Mouse (Mus musculus) liver, postnatal 0 days (tissue): ENCODE data around the gene G2e3. TPM values are rescaled to one million over a fixed set of nuclear protein-coding genes. Genes with fewer than 3 reads are reported as not detected.

Source experiments
- ATAC-seq: fragments of 200-750 bp; cut with Nextera tagmentation; 2 replicates; pipeline ENCODE4 v1.8.0; 2017; ENCODE audit warnings: mild to moderate bottlenecking, moderate library complexity
- DNase-seq: peaks from one replicate; pipeline ENCODE4 v3.0.0-alpha.2; 2016
- H3K27ac ChIP-seq: fragments of 300-500 bp; sonication (generic); 2 replicates; pipeline ENCODE4 v1.5.1; 2014; ENCODE audit warnings: antibody characterized with exemption, moderate library complexity, mild to moderate bottlenecking, low read depth
- H3K27me3 ChIP-seq: fragments of 300-500 bp; sonication (generic); 2 replicates; pipeline ENCODE4 v1.6.1; 2014; ENCODE audit warnings: low read length, control low read depth, mixed read lengths; ENCODE audit not compliant: insufficient read depth
- H3K36me3 ChIP-seq: fragments of 300-500 bp; sonication (generic); replicated peaks from 2 replicates; pipeline ENCODE4 v1.6.1; 2014; ENCODE audit warnings: mild to moderate bottlenecking, control low read depth, low read length, moderate library complexity, mixed read lengths; ENCODE audit not compliant: insufficient read depth
- H3K4me1 ChIP-seq: fragments of 300-500 bp; sonication (generic); 2 replicates; pipeline ENCODE4 v1.6.1; 2014; ENCODE audit warnings: antibody characterized with exemption, mild to moderate bottlenecking, control low read depth; ENCODE audit not compliant: insufficient read depth
- H3K4me2 ChIP-seq: fragments of 300-500 bp; sonication (generic); 2 replicates; pipeline ENCODE4 v1.6.1; 2014; ENCODE audit warnings: low read depth, mild to moderate bottlenecking, low read length, moderate library complexity, mixed read lengths
- H3K4me3 ChIP-seq: fragments of 300-500 bp; sonication (generic); 2 replicates; pipeline ENCODE4 v1.5.1; 2014; ENCODE audit warnings: low read depth, low read length
- H3K9ac ChIP-seq: fragments of 300-500 bp; sonication (generic); replicated peaks from 2 replicates; pipeline ENCODE4 v1.6.1; 2014; ENCODE audit warnings: mild to moderate bottlenecking, moderate library complexity
- H3K9me3 ChIP-seq: fragments of 300-500 bp; sonication (generic); 2 replicates; pipeline ENCODE4 v1.6.1; 2016; ENCODE audit warnings: mild to moderate bottlenecking, control low read depth, low read length, mixed read lengths
- CTCF ChIP-seq: sonication (generic); IDR thresholded peaks from 2 replicates; pipeline ENCODE4 v1.5.1; 2016; ENCODE audit warnings: antibody characterized with exemption, low read depth
- EP300 ChIP-seq: IDR thresholded peaks from 2 replicates; pipeline ENCODE4 v1.6.1; 2016; ENCODE audit warnings: antibody characterized with exemption, low read depth, mild to moderate bottlenecking
- whole genome bisulfite sequencing: fragments of 180-500 bp; shearing (Covaris S2); extraction: QIAGEN DNeasy Blood & Tissue Kit; methylation state at CpG from one replicate; pipeline ENCODE4 v1.1.7; 2014; ENCODE audit not compliant: insufficient replicate concordance; 5-methylcytosine and 5-hydroxymethylcytosine counted together
- polyA plus RNA-seq: library from polyadenylated mRNA; unstranded; fragments of >200 nt; fragmentation: Nextera tagmentation; extraction: Ambion mirVana; gene quantifications from 2 replicates; pipeline ENCODE4 v1.2.1, GENCODE M21; 2015

Gene G2e3
- polyA plus RNA-seq: 5.2 and 6.8 TPM in 2 replicates

DNA sequence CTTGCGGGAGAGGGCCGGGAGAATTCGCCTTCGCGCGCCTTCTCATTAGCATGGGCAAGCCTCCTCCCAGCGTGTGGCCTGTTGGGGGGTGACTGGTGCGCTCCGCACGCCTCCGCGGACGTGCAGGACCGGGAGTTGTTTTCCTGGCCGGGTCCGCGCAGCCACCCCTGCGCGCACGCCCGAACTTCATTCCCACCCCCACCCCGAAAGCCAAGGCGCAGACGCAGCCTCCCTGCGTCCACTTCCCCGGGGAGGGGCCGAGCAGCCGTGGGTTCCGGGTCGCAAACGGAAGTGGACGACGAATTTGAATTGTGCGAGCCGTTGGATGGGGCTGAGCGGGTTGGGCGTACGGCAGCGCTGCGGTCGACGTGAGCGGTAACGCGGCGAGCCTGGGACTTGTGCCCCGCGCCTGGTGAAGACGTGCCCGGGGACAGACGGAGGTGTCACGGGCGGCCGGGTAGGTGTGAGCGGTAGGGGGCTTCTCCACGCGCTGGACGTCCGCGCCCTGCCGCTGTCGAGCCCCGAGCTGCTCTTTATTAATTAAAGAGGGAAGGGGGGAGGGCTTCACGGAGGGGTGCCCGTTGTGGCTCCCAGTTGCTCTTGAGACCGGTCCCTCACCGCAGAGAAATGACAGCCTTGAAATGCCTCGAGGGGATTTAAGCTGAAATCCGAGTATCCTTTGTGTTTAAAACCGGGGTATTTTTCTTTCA lies at the start of gene G2e3:
TSS of gene G2e3 (plus strand) at position 74 of the 710 bp plus-strand sequence.
- WGBS: under 1% methylated on average over 70 of the region's 70 CpGs
- H3K36me3 ChIP-seq: peaks cover 12% of the 10 kb centered on the region
- ATAC-seq: peak; percentile 98

DNA sequence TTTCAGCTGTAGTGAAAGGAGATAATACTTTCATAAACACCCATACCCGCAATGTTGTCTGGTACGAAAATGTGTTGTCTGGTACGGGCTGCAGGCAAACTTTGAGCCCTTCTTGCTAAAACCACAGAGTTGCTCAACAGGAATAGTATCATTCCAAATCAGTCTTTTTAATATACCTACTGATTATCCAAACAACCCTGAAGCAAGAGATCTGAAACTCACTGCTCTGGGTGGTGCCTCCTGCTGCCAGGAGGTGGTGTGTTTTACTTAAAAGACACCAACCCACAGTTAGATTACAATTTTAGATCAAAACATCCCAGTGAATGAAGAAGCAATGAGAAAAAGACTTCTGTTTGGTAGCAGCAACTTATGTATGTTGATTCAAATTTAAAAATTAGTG lies 24.3 kb upstream of the G2e3 start:
- Histone ChIP-seq H3K36me3 (no peaks in the 10 kb centered on the region), H3K9me3 (no peaks in the 10 kb centered on the region), H3K27me3 (no peaks in the 10 kb centered on the region), H3K4me1 (no peaks in the 10 kb centered on the region), H3K4me2 (no peak overlapping the region), H3K27ac (no peak overlapping the region), H3K4me3 (no peak overlapping the region), H3K9ac (no peak overlapping the region)
- no peak for TF ChIP-seq CTCF
- no peak for TF ChIP-seq EP300
- DNase-seq (no peak), ATAC-seq (no peak)
- WGBS: 85% methylated on average over 3 of the region's 3 CpGs

More for the DNA sequence above, at the start of gene G2e3:
- H3K27ac ChIP-seq: peak within 1 kb of the TSS; percentile 89
- H3K27me3 ChIP-seq: no peaks in the 10 kb centered on the region
- peaks cover 6% of the 10 kb centered on the region for H3K4me1 ChIP-seq
- TF ChIP-seq CTCF (no peak), EP300 (no peak; the same call in 1 of the 2 replicates)
- peak within 1 kb of the TSS; percentile 89 for H3K4me2 ChIP-seq
- no peaks in the 10 kb centered on the region for H3K9me3 ChIP-seq
- H3K4me3 ChIP-seq: peak within 1 kb of the TSS; percentile 82
- peak; percentile 92 for DNase-seq
- H3K9ac ChIP-seq: peak within 1 kb of the TSS; percentile 74

DNA sequence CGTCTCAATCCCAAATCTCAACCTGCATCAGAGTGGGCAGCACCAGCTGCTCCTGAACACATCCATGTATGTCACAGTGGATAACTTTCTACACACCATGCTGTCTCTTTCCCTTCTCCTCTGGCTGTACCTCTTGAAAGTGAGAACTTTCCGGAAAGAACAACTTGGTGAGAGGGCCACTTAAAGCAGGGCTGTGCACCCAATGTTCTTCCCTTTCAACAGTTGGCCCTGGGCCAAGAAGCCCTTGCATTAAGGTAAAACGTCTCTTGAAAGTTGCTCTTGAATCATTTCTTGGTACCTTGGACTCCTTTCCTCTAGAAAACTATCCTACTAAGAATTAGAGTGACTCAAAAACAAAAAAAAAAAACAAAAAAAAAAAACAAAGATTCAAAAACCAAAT lies 21.0 kb upstream of the G2e3 start:
- no peaks in the 10 kb centered on the region for H3K36me3 ChIP-seq
- H3K4me3 ChIP-seq: no peak overlapping the region
- no peaks in the 10 kb centered on the region for H3K4me1 ChIP-seq
- ATAC-seq: no peak
- 80% methylated on average over 3 of the region's 3 CpGs for WGBS
- H3K9ac ChIP-seq: no peak overlapping the region
- TF ChIP-seq EP300 (no peak), CTCF (no peak)
- H3K9me3 ChIP-seq: no peaks in the 10 kb centered on the region
- no peak overlapping the region for H3K27ac ChIP-seq
- DNase-seq: no peak
- H3K4me2 ChIP-seq: no peak overlapping the region
- H3K27me3 ChIP-seq: no peaks in the 10 kb centered on the region

DNA sequence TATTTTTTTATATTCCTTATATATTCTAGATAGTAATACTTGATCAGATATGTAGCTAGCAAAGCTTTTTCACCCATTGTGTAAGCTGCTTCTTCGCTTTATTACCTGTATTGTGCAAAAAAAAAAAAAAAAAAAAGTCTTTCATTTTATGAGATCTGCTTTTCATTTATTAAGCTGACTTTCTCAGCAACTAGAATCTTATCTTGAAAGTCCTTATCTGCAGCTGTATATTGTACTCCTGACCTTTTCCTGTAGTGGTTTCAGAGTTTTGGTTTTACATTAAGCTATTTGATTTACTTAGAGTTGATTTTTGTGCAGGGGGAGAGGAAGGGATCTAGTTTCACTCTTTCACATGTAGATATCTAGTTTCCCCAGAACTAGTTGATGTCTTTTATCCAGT lies 10.8 kb upstream of the G2e3 start:
- H3K4me2 ChIP-seq: no peak overlapping the region
- no peaks in the 10 kb centered on the region for H3K27me3 ChIP-seq
- no peak overlapping the region for H3K9ac ChIP-seq
- no peak for ATAC-seq
- no peak for TF ChIP-seq EP300
- no peak for TF ChIP-seq CTCF
- DNase-seq: no peak
- WGBS: 79% methylated on average over 1 of the region's 1 CpGs
- no peak overlapping the region for H3K27ac ChIP-seq
- H3K36me3 ChIP-seq: no peaks in the 10 kb centered on the region
- H3K4me3 ChIP-seq: no peak overlapping the region
- H3K4me1 ChIP-seq: no peaks in the 10 kb centered on the region
- H3K9me3 ChIP-seq: no peaks in the 10 kb centered on the region

DNA sequence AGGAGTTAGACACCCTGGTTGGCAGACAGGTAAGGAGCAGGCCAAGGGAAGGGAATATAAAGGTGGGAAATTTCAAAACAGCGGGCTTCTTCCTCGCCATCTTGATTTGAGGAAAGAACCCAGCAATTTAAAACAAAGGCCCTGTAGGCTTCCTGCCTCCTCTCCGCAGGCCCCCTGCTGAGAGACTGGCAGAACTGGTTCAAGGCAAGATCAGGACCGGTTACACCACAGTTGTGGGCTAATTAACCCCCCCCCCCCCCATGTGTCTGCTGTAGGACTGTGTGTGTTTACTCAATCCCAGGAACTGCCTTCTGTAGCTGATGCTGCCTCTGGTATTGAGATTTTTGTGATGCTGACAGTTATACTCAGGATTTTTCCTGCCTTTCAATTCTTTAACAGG lies 1.7 kb upstream of the G2e3 start:
- no peak for TF ChIP-seq EP300
- TF ChIP-seq CTCF: no peak
- Histone ChIP-seq H3K27me3 (no peaks in the 10 kb centered on the region), H3K36me3 (no peaks in the 10 kb centered on the region), H3K9ac (no peak overlapping the region), H3K4me2 (no peak overlapping the region), H3K4me1 (peaks cover 6% of the 10 kb centered on the region), H3K9me3 (no peaks in the 10 kb centered on the region), H3K4me3 (no peak overlapping the region), H3K27ac (no peak overlapping the region)
- no peak for ATAC-seq
- no peak for DNase-seq
- 66% methylated on average over 4 of the region's 4 CpGs for WGBS

DNA sequence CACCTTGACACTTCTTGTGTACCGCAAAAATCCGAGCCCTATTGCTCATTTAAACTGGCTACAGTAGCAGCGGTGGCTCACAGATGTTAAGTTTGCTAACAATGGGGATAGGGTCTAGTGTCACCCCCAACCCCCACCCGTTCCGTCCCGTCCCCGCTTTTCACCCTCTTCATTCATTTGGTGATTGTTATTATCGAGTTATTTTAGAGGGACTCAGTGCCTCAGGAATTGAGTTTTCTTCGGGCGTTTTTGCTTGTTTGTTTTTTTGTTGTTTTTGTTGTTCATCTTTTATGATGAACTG lies 787 bp downstream of the G2e3 start:
- 2% methylated on average over 10 of the region's 10 CpGs for WGBS
- Histone ChIP-seq H3K9ac (peak overlapping the region; percentile 74), H3K27ac (peak overlapping the region; percentile 89), H3K4me3 (peak overlapping the region; percentile 82), H3K4me2 (peak overlapping the region; percentile 89), H3K36me3 (peaks cover 16% of the 10 kb centered on the region), H3K9me3 (no peaks in the 10 kb centered on the region), H3K27me3 (no peaks in the 10 kb centered on the region), H3K4me1 (peaks cover 6% of the 10 kb centered on the region)
- no peak for DNase-seq
- ATAC-seq: no peak
- TF ChIP-seq CTCF: no peak
- no peak for TF ChIP-seq EP300
